Mouse (Mus musculus) cortical plate, adult 2 months (tissue): ENCODE measurements around the gene Fam129b. TPM values are rescaled to one million over a fixed set of nuclear protein-coding genes. Genes with fewer than 3 reads are reported as not detected.
A peak's percentile ranks its signal among the peaks of the same experiment; 100 is the strongest.

Source experiments
- H3K27ac ChIP-seq: fragments of 200-500 bp; 2 replicates; pipeline ENCODE4 v1.5.1; 2012; ENCODE audit warnings: low read length, control low read depth, inconsistent platforms; ENCODE audit not compliant: insufficient read depth
- H3K4me1 ChIP-seq: fragments of 200-500 bp; 2 replicates; pipeline ENCODE4 v1.6.1; 2011; ENCODE audit warnings: low read length; ENCODE audit not compliant: control insufficient read depth, insufficient read depth
- H3K4me3 ChIP-seq: fragments of 200-500 bp; 2 replicates; pipeline ENCODE4 v1.5.1; 2011; ENCODE audit warnings: mild to moderate bottlenecking, low read length, control low read depth; ENCODE audit not compliant: insufficient read depth
- CTCF ChIP-seq: fragments of 200-500 bp; IDR thresholded peaks from 2 replicates; pipeline ENCODE4 v1.5.1; 2011; ENCODE audit warnings: mild to moderate bottlenecking, control low read depth, low read length; ENCODE audit not compliant: insufficient read depth; ENCODE audit errors: extremely low read depth
- POLR2A ChIP-seq: fragments of 200-500 bp; IDR thresholded peaks from 2 replicates; pipeline ENCODE4 v1.6.1; 2011; ENCODE audit warnings: mild to moderate bottlenecking, low read length, control low read depth; ENCODE audit not compliant: insufficient read depth; ENCODE audit errors: extremely low read depth
- polyA plus RNA-seq: library from polyadenylated mRNA; depleted of rRNA; stranded (reverse); fragments of >200 nt; gene quantifications from 2 replicates; pipeline ENCODE4 v1.2.3, GENCODE M21; 2012

Fam129b gene
- polyA plus RNA-seq, 1 experiment: 29.0 TPM

DNA sequence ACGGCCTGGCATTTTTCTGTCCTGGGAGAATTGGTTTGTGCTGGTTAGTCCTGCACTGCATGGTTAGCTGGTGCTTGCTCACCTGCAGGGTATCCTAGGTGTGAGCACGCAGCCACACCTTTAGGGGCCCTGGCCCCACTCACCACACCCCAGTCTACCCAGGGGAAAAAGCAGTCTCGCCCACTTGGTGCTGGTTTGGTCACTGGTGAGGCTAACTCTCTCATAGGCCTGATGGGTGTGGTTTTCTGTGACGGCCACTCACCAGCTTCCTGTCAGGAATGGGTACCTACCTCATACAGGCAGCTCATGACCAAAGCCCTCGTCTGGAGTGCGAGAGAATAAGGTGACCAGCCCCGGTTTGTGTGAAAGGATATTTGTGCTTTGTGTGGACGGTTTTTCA lies 29.4 kb downstream of the Fam129b start:
- H3K27ac ChIP-seq: no peak overlapping the region

DNA sequence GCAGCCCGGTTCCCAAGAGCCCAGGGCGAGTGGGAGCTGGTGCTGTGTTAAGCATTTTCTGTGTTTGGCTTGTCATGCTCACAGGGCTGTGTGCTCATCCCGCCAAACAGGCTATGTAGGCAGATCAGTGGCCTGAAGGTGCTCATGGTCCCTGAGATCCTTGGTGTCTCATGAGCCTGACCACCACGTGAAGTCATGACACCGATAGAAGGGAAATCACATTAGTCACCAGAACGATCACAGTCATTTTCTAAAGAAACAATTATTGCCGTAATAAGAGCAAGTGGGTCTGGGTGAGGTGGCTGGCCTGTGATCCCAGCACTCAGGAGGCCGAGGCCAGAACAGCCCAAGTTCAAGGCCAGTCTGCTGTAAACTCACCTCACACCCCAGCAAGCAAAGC lies 31.5 kb downstream of the Fam129b start:
- H3K27ac ChIP-seq: peak overlapping the region; percentile 62

More for the DNA sequence above, 29.4 kb downstream of the Fam129b start:
- H3K4me3 ChIP-seq: no peak overlapping the region
- TF ChIP-seq CTCF: no peak
- TF ChIP-seq POLR2A: no peak
- peaks cover 7% of the 10 kb centered on the region for H3K4me1 ChIP-seq

DNA sequence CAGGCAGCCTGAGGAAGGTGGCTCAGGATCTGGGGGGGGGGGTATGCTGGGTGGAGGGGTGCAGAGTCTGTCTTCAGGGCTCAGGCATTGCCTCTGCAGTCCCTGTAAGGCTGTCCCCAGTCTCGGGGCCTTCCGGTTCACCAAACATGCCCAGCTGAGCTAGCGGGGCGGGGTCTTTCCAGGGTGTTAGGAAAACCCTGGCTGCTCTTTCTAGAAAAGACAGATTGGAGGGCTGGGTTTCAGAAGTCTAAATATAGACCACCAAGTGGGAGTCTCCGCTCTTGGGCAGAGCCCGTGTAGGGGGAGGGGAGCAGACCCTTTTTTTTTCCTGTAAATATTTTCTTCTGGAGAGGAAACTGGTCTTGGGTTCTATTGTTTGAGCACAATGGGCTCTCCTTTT lies 32.4 kb downstream of the Fam129b start:
- Histone ChIP-seq H3K4me3 (no peak overlapping the region), H3K4me1 (peaks cover 7% of the 10 kb centered on the region), H3K27ac (peak overlapping the region; percentile 45; the same call in 1 of the 2 replicates)
- TF ChIP-seq POLR2A: no peak
- no peak for TF ChIP-seq CTCF

More for the DNA sequence above, 31.5 kb downstream of the Fam129b start:
- TF ChIP-seq CTCF (no peak), POLR2A (no peak)
- Histone ChIP-seq H3K4me3 (no peak overlapping the region), H3K4me1 (peaks cover 7% of the 10 kb centered on the region)

DNA sequence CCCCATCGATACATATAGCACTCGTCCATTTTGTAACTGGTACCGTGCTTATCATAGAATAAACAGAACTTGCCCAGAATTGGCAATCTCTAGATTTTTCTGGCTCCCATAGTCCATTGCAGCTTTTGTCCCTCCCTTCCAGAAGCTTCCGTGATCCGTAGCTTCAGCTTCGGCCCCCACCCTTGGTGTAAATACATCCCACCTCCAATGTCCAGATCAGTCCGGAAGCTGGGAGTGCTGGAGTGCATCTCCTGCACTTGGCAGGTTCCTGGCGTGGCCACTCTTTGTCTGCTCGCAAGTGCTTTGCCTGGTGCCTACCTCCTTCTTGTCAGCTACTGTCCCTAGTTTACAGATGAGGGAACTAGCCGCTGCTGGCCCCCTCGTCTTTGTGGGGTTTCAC lies 32.9 kb downstream of the Fam129b start:
- TF ChIP-seq CTCF (no peak), POLR2A (no peak)
- H3K4me1 ChIP-seq: peaks cover 7% of the 10 kb centered on the region
- H3K4me3 ChIP-seq: no peak overlapping the region
- H3K27ac ChIP-seq: peak overlapping the region; percentile 45

DNA sequence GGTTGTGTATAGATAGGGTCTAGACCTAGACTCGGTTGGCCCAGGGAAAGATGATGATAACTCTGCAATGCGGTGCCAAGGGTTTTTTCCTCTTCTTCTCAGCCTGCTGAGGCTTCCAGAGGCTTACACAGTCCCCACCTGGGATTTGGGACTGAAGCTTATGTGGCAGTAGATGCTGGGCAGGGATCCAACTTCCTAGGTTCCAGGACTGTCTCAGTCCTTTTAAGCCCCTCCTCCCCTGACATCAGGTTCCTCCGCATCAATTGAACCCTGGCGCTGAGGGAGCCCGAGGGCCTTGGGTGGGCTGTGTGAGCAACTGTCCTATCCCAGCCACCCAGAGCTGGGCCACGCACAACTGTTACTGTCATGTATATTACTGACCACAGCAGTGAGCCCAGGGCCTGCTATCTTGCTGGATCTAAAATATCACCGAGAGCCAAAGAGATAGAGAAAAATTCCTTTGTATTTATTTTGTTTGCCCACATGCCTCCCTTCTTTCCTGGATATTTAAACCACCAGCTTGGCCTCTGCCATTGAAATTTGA lies 35.8 kb downstream of the Fam129b start:
- H3K4me1 ChIP-seq: peaks cover 7% of the 10 kb centered on the region
- TF ChIP-seq POLR2A: no peak
- TF ChIP-seq CTCF: no peak
- no peak overlapping the region for H3K4me3 ChIP-seq
- H3K27ac ChIP-seq: no peak overlapping the region

DNA sequence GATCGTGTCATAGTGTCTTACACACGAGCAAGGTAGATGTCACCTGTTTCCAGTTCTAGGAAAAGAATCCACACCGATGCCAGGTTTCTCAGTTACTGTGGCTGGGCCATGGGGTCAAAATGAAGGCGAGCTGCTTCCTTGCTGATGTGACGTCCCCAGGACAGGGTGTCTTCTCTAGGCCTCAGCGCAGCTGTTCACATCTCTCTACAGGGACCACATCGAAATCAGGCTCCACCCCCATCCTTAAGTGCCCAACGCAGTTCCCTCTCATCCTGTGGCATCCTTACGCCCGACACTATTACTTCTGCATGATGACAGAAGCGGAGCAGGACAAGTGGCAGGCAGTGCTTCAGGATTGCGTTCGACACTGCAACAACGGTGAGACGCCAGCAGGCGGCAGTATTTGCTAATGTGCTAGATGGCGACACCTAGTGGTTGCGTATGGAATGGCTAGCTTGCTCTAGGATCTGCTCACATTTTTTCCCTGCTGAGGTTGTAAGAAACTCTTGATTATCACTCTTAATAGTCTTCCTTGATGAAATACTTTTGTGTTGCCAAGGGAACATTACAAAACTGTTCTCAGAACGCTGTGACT lies 36.4 kb downstream of the Fam129b start:
- H3K4me3 ChIP-seq: no peak overlapping the region
- H3K4me1 ChIP-seq: peaks cover 5% of the 10 kb centered on the region
- TF ChIP-seq POLR2A (no peak), CTCF (peak; percentile 100)

DNA sequence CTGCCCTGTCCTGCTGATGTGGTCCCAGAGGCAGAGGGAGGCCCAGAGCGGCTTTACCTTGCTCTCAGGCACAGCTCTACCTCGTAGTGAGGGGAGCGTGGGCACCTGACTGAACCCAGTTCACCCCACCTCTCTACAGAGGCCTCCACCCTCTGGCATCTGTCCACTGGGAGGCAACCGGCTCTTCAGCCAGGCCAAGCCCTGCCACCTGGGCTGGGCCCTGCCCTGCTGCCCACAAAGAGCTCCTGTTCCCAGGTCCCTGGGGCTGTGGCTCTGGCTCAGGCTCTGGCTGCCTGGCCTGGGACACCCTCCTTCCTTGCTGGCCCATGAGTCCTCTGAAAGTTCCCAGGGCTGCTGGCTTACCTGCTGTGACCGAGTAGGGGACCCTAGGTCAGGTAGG lies 38.4 kb downstream of the Fam129b start:
- TF ChIP-seq CTCF (no peak), POLR2A (no peak)
- H3K4me1 ChIP-seq: peaks cover 5% of the 10 kb centered on the region; the same call in 1 of the 2 replicates
- H3K4me3 ChIP-seq: no peak overlapping the region
- H3K27ac ChIP-seq: peak overlapping the region; percentile 75

More for the DNA sequence above, 36.4 kb downstream of the Fam129b start:
- H3K27ac ChIP-seq: no peak overlapping the region

DNA sequence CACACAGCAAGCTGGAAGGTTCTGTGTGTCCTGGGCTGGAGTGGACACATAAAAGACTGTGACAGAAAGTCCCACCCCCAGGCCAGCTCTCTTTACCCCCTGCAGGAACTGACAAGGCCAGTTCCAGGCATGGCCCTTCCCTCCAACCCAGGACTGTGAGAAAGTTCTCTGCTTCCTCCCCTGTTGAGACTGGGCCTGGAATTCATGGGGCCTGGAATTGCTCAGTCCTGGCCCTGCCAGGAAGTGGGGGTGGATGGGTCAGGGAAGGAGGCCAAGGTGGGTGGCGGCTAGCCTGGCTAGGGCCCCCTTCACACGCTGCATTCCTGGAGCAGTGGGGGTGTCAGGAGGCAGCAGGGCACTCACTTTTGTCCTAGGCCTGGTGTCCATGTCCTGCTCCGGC lies 39.0 kb downstream of the Fam129b start:
- TF ChIP-seq POLR2A (no peak), CTCF (no peak)
- Histone ChIP-seq H3K27ac (peak overlapping the region; percentile 75), H3K4me1 (peaks cover 5% of the 10 kb centered on the region; the same call in 1 of the 2 replicates), H3K4me3 (no peak overlapping the region)

DNA sequence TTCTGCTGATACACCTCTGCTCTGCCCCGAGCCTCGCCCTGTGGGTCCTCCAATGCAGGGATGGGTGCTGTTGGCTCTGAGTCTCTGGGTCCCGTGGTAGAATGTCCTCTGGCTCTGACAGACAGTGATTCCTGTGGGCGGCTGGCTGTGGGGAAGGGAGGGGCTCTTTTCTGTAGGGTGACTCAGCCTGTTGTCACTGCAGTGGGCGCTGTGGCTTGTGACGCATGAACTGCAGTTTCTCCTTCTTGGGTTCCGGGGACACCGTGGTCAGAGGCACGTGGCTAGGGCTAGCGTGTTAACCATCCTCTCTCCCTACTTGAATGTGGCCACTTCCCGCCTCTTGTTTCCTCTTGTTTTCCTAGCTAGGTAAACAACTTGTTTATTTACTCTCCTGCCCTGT lies 41.6 kb downstream of the Fam129b start:
- TF ChIP-seq CTCF (no peak), POLR2A (0 out of 2 replicates have a peak, but pooled peaks have one; percentile 15)
- H3K4me1 ChIP-seq: peaks cover 5% of the 10 kb centered on the region; the same call in 1 of the 2 replicates
- H3K4me3 ChIP-seq: no peak overlapping the region
- H3K27ac ChIP-seq: 0 out of 2 replicates have a peak overlapping the region, but pooled peaks have one; percentile 29

DNA sequence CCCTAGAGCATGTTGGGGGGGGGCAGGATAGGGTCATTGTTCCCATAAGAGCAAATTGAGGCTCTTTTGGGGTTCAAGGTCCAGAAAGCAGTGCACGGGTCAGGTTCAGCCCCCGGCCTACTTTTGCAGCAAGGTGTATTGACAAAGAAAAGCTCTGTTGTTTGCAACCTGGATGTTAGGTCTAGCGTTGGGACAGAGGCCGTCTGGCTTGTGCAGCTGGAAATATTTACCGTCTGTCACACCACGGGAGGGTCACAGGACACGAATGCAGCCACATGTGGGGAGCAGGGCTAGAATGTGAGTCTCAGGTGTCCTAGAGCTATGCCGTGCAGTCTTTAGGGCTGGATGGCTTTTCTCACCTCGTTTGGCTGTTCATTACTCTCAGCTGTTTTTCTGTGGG lies 42.5 kb downstream of the Fam129b start:
- H3K4me3 ChIP-seq: no peak overlapping the region
- TF ChIP-seq CTCF (no peak), POLR2A (no peak)
- H3K27ac ChIP-seq: no peak overlapping the region
- peaks cover 5% of the 10 kb centered on the region; the same call in 1 of the 2 replicates for H3K4me1 ChIP-seq

DNA sequence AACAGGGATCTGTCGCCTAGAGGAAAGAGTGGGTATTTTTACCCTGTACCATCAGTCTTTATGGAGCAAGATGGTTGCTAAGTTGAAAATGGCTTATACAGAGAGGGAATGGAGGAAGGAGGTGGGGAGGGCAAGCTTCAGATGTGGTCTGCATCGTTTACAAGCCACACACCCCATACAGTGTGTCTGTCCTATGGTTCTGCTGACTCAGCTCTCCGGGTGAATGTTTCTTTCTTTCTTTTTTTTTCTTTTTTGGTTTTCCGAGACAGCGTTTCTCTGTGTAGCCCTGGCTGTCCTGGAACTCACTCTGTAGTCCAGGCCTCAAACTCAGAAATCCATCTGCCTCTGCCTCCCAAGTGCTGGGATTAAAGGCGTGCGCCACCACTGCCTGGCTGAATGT lies 45.3 kb downstream of the Fam129b start:
- peaks cover 5% of the 10 kb centered on the region; the same call in 1 of the 2 replicates for H3K4me1 ChIP-seq
- H3K4me3 ChIP-seq: no peak overlapping the region
- H3K27ac ChIP-seq: no peak overlapping the region
- no peak for TF ChIP-seq POLR2A
- no peak for TF ChIP-seq CTCF
